Mouse (Mus musculus) liver, adult 2 months (tissue): ENCODE measurements around the gene Glod4. TPM values are rescaled to one million over a fixed set of nuclear protein-coding genes. Genes with fewer than 3 reads are reported as not detected.

Source experiments
- DNase-seq: peaks from one replicate; pipeline ENCODE4 v3.0.0-alpha.2; 2011; ENCODE audit warnings: low read depth, low spot score; ENCODE audit errors: extremely low read depth
- H3K27ac ChIP-seq: fragments of 200-500 bp; replicated peaks from 2 replicates; pipeline ENCODE4 v1.5.1; 2012; ENCODE audit warnings: low read depth, mild to moderate bottlenecking, control low read depth, inconsistent platforms, low read length; ENCODE audit not compliant: insufficient read depth
- H3K27me3 ChIP-seq: fragments of 200-500 bp; 2 replicates; pipeline ENCODE4 v1.6.1; 2012; ENCODE audit warnings: mild to moderate bottlenecking, moderate library complexity, low read length, inconsistent platforms; ENCODE audit not compliant: control insufficient read depth, insufficient read depth
- H3K36me3 ChIP-seq: fragments of 200-500 bp; 2 replicates; pipeline ENCODE4 v1.6.1; 2012; ENCODE audit warnings: low read length, inconsistent platforms; ENCODE audit not compliant: control insufficient read depth, insufficient read depth
- H3K4me1 ChIP-seq: fragments of 200-500 bp; 2 replicates; pipeline ENCODE4 v1.6.1; 2011; ENCODE audit warnings: low read length; ENCODE audit not compliant: control insufficient read depth, insufficient read depth
- H3K4me3 ChIP-seq: fragments of 200-500 bp; 2 replicates; pipeline ENCODE4 v1.5.1; 2011; ENCODE audit warnings: low read depth, mild to moderate bottlenecking, control low read depth, low read length, moderate library complexity; ENCODE audit not compliant: insufficient read depth
- H3K79me2 ChIP-seq: fragments of 200-500 bp; 2 replicates; pipeline ENCODE4 v1.6.1; 2012; ENCODE audit warnings: inconsistent platforms, mild to moderate bottlenecking, low read length, moderate library complexity; ENCODE audit not compliant: control insufficient read depth, insufficient read depth
- H3K9ac ChIP-seq: fragments of 200-500 bp; 2 replicates; pipeline ENCODE4 v1.6.1; 2012; ENCODE audit warnings: low read depth, mild to moderate bottlenecking, control low read depth, inconsistent platforms, low read length
- CTCF ChIP-seq: fragments of 200-500 bp; IDR thresholded peaks from 2 replicates; pipeline ENCODE4 v1.5.1; 2011; ENCODE audit warnings: low read depth, low read length, control low read depth
- POLR2A ChIP-seq: fragments of 200-500 bp; IDR thresholded peaks from 2 replicates; pipeline ENCODE4 v1.6.1; 2011; ENCODE audit warnings: low read length, control low read depth; ENCODE audit not compliant: insufficient read depth; ENCODE audit errors: extremely low read depth
- WGBS: fragments of 180-500 bp; shearing (Covaris S2); methylation state at CpG from one replicate; pipeline ENCODE4 v1.1.7; 2018; 5-methylcytosine and 5-hydroxymethylcytosine counted together
- polyA plus RNA-seq: library from polyadenylated mRNA; depleted of rRNA; stranded (reverse); fragments of >200 nt; gene quantifications from 2 replicates; pipeline ENCODE4 v1.2.3, GENCODE M21; 2012
- total RNA-seq: library from RNA; depleted of rRNA; stranded (reverse); fragments of >200 nt; gene quantifications from 2 replicates; pipeline ENCODE4 v1.2.3, GENCODE M21; 2014

The Glod4 gene
- total and polyA plus RNA-seq, 2 experiments, result 9.8 to 56.1 TPM

DNA sequence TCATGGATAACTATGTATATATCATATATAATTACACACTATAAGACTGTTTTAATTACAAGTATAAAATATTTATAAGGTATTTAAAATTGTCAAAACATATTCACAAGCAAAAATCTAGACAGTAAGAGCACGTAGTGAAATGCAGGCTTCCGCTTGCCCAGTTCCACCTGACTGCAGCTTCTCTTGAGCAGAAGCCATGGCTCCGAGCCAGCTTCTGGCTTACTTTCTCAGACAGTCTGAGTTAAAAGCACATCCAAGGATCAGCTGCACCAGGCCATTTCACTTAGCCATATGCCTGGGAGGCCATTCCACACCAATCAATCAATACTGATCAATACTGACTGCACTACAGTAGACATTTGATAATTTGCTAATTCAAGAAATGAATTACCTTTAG, 74.5 kb downstream of the Glod4 start:
- Histone ChIP-seq H3K4me1 (no peaks in the 10 kb centered on the region), H3K4me3 (no peak overlapping the region), H3K27ac (no peak overlapping the region), H3K79me2 (no peaks in the 10 kb centered on the region), H3K27me3 (no peaks in the 10 kb centered on the region), H3K9ac (no peak overlapping the region), H3K36me3 (peaks cover 8% of the 10 kb centered on the region; the same call in 1 of the 2 replicates)
- TF ChIP-seq CTCF, result no peak
- no peak for TF ChIP-seq POLR2A
- peak; percentile 43 for DNase-seq
- WGBS, result 65% methylated on average over 3 of the region's 3 CpGs

DNA sequence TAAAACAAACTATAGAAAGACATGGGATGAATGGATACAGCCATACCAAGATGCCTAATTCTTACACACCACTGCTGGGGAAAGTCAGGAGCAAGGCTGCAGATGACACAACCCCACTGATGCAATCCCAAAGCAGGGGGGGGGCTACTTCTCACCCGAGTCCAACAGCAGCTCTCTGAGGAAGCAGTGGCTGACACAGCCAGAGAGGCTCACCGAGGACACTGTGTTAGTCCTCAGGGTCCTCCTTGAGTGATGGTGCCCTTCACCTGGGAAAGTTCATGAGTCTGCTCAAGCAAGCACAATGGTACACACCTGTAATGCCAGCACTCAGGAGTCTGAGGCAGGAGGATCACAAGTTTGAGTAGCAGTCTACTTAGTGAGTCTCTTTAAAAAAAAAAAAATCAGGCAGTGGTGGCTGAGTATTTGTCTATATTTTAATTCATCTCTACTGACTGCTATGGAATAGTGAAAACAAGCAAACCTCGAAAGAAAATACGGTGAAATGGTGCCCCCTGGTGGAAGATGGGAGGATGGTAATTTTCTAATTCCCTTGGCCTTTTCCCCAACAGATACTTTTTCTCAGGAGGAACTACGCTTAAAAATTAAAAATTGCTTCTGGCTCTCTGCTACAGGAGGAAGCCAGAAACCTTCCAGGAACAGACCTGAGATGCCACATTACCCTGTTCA, 76.3 kb downstream of the Glod4 start:
- DNase-seq, result peak; percentile 43
- WGBS, result 16% methylated on average over 5 of the region's 5 CpGs
- H3K4me1 ChIP-seq, result no peaks in the 10 kb centered on the region
- no peak overlapping the region for H3K4me3 ChIP-seq
- peaks cover 15% of the 10 kb centered on the region for H3K36me3 ChIP-seq
- no peaks in the 10 kb centered on the region for H3K27me3 ChIP-seq
- H3K9ac ChIP-seq, result no peak overlapping the region
- TF ChIP-seq POLR2A (no peak), CTCF (peak; percentile 65)
- no peaks in the 10 kb centered on the region for H3K79me2 ChIP-seq
- H3K27ac ChIP-seq, result no peak overlapping the region

DNA sequence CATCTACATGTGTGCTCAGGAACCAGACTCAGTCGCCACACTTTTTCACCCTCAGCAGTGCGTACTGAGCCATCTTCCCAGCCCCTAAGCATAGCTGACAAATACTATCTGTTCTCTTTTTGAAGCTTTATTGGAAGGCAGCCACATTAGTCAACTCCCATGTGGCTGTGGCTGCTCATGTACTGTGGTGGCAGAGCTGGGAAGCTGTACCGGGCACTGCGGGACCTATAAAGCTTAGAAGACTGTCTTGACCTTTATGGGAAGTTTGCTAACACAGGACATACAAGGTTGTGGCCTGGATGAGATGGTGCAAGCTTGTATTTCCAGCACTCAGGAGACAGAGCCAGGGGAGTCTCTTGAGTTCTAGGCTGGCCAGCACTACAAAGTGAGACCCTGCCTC, 76.9 kb downstream of the Glod4 start:
- H3K36me3 ChIP-seq, result peaks cover 12% of the 10 kb centered on the region
- no peaks in the 10 kb centered on the region for H3K27me3 ChIP-seq
- whole genome bisulfite sequencing, result 95% methylated on average over 4 of the region's 4 CpGs
- no peak overlapping the region for H3K4me3 ChIP-seq
- TF ChIP-seq POLR2A (no peak), CTCF (no peak)
- no peaks in the 10 kb centered on the region for H3K4me1 ChIP-seq
- no peaks in the 10 kb centered on the region for H3K79me2 ChIP-seq
- DNase-seq, result no peak
- H3K27ac ChIP-seq, result no peak overlapping the region
- H3K9ac ChIP-seq, result no peak overlapping the region

DNA sequence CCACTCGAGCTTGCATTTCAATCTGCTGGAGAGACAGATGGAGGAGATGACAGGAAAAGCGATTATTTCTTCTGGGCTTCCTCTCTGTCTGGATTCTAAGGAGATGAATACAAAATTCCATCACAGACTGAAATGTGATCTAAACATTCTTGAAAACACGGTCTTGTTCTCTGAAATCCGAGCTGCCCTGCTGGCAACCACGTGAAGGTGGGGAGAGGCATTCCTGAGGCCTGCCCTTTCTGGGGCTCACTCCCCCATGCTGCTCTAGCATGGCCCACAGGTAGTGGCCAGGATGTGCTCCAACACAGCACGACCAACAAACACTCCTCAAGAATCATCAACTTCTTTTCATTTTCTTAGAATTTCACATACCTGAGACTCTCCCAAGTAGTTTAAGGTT, 83.3 kb downstream of the Glod4 start:
- H3K9ac ChIP-seq, result no peak overlapping the region
- 76% methylated on average over 6 of the region's 6 CpGs for WGBS
- H3K36me3 ChIP-seq, result peaks cover 31% of the 10 kb centered on the region
- TF ChIP-seq POLR2A, result no peak
- no peak for TF ChIP-seq CTCF
- H3K4me1 ChIP-seq, result no peaks in the 10 kb centered on the region
- no peak for DNase-seq
- no peak overlapping the region for H3K4me3 ChIP-seq
- H3K79me2 ChIP-seq, result no peaks in the 10 kb centered on the region
- no peaks in the 10 kb centered on the region for H3K27me3 ChIP-seq
- H3K27ac ChIP-seq, result no peak overlapping the region

DNA sequence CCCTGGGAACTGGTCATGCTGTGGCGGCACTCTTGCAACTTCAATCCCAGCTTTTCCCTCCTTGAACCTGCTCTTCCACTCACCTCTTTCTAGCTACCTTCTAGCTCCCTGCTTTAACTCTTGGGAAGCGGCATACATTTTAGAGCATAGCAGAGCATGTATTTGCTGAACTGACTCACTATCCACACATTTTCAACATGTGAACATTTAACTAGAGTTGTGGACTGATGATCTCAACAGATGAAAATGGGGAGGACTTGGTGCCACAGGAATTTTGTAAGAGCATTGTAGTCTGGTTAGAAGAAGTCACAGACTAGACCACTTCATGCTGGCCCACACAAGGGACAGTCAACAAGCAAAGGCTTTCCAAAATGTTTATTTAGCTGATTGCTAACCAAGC, 85.2 kb downstream of the Glod4 start:
- 98% methylated on average over 2 of the region's 2 CpGs for WGBS
- Histone ChIP-seq H3K27me3 (no peaks in the 10 kb centered on the region), H3K79me2 (no peaks in the 10 kb centered on the region), H3K4me3 (no peak overlapping the region), H3K4me1 (no peaks in the 10 kb centered on the region), H3K36me3 (peaks cover 39% of the 10 kb centered on the region), H3K9ac (no peak overlapping the region), H3K27ac (no peak overlapping the region)
- no peak for DNase-seq
- no peak for TF ChIP-seq POLR2A
- no peak for TF ChIP-seq CTCF

DNA sequence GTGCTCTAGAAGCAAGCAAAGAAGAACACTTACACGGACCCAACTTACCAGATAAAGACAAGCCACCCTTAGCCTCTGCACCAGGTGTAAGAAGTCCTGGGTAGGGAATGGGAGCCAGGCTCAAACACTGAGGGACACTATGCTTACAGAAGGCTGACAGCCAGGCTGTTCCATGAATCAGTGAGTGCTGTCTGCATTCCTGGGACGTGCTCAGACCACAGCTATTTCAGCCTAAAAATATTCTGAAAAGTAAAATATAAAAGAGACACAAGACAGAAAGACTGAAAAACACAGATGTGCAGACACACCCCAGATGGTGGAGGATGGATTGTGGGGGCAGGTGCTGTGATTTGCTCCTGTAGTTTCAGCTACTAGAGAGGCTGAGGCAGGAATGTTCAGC, 88.7 kb downstream of the Glod4 start:
- 96% methylated on average over 2 of the region's 2 CpGs for WGBS
- Histone ChIP-seq H3K79me2 (no peaks in the 10 kb centered on the region), H3K4me3 (no peak overlapping the region), H3K27me3 (no peaks in the 10 kb centered on the region), H3K36me3 (peaks cover 32% of the 10 kb centered on the region; the same call in 1 of the 2 replicates), H3K9ac (no peak overlapping the region), H3K4me1 (no peaks in the 10 kb centered on the region), H3K27ac (no peak overlapping the region)
- DNase-seq, result no peak
- no peak for TF ChIP-seq POLR2A
